Mouse (Mus musculus): ENCODE measurements at regions not wholly inside any gene's neighbourhood (a gene's known extent, or its start where the extent isn't known, plus 50 kb on each side); places are given as distances from the start of the nearest gene placed in this dataset.
A peak's percentile ranks its signal among the peaks of the same experiment; 100 is the strongest.

DNA sequence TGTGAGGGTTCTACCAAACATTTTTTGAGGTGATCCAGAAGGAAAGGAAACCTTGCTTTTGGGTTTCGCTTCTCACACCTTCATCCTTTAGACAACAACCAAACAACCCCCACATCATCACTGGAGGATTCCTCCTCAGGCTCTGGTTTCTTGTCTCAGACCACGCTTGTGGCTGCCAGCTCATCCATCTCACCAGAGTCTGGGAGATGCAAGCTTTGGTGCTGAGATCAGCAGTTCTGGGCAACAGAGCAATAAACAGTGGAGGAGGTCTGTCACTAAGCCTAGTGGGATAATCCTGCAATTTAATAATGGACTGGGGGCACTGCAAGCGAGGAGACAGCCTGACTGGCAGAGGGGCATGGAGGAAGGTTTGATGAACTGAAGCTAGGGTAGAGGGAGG is 146.3 kb upstream of the Camk1g start:
- peaks cover 11% of the 10 kb centered on the region; the same call in 1 of the 2 replicates for H3K4me1 ChIP-seq (replicated peaks)
- no peaks in the 10 kb centered on the region for H3K9me3 ChIP-seq (replicated peaks)
- H3K4me3 ChIP-seq: no peak overlapping the region
- H3K36me3 ChIP-seq: no peaks in the 10 kb centered on the region
- H3K4me2 ChIP-seq: no peak overlapping the region
- ATAC-seq (ENCODE audit: insufficient number of reproducible peaks, low FRiP score): no peak
- 71% methylated on average over 3 of the region's 3 CpGs for WGBS
- H3K9ac ChIP-seq: no peak overlapping the region
- H3K27me3 ChIP-seq (replicated peaks): no peaks in the 10 kb centered on the region
- no peak overlapping the region for H3K27ac ChIP-seq (ENCODE audit: poor library complexity, severe bottlenecking)

DNA sequence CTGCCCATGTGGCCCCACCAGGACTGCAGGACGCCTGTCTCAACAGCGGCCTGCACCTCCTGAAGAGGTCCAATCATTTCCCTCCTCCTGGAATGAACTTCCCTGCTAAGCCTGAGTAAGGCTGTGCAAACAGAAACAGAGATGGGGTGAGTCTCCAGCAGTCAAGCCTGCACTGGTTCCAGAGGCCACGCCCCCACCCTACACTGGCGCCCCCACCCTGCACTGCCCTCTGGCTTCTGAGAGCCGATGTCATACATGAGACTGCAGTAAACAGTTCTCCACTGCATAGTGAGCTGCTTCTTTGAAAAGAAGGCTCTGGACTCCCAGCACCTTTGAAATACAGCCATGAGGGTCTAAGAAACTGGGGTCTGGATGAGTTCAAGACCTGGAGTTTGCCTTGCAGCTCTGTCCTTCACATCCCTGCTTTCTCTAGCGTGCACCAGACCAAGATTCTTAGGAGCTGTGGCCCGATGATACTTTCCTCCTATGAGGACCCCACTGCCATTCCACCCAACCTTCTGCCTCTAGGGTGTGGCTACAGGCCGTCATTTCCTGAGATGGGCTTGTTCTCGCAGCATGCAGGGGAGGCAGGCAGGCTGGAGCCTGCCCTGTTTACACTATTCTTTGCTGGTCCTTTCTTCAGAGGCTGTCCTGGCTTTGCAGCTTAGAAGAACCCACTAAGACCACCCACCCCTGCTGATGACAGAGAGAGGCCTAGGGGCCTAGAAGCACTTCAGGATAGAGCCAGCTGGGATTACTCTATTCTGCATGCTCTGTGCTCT is 144.0 kb upstream of the Camk1g start:
- H3K27ac ChIP-seq (ENCODE audit: poor library complexity, severe bottlenecking): no peak overlapping the region
- no peaks in the 10 kb centered on the region for H3K36me3 ChIP-seq
- no peak overlapping the region for H3K4me2 ChIP-seq
- peak; percentile 45 for ATAC-seq (ENCODE audit: insufficient number of reproducible peaks, low FRiP score)
- H3K9ac ChIP-seq: no peak overlapping the region
- 25% methylated on average over 9 of the region's 9 CpGs for WGBS
- peaks cover 15% of the 10 kb centered on the region; the same call in 1 of the 2 replicates for H3K27me3 ChIP-seq (replicated peaks)
- peaks cover 11% of the 10 kb centered on the region; the same call in 1 of the 2 replicates for H3K4me1 ChIP-seq (replicated peaks)
- no peak overlapping the region for H3K4me3 ChIP-seq
- H3K9me3 ChIP-seq (replicated peaks): no peaks in the 10 kb centered on the region

GRCm38 (mm10) chr1:193510066-193510793 is 140.1 kb upstream of the Camk1g start:
- WGBS: 52% methylated on average over 8 of the region's 8 CpGs
- Histone ChIP-seq H3K36me3 (no peaks in the 10 kb centered on the region), H3K4me2 (no peak overlapping the region)

DNA sequence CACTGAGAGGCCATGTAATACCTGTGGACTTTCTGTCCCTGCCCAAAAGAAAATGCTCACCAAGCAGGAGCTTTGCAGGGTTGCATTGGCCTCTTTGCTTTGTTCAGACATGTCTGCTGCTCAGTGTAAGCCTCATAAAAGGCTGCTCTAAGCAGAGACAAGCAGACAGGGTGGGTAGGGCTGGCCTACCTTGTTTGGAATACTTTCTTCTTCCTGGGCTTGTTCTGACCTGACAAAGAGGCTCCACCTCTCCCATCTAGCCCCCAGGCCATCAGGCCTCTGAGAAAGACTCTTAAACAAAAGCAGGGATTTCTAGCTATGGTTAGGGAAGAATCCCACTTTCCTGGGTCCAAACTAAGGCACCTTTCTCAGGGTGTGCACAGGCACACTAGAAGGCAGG is 138.2 kb upstream of the Camk1g start:
- no peaks in the 10 kb centered on the region for H3K4me1 ChIP-seq (replicated peaks)
- H3K4me3 ChIP-seq: no peak overlapping the region
- ATAC-seq (ENCODE audit: insufficient number of reproducible peaks, low FRiP score): no peak
- no peak overlapping the region for H3K4me2 ChIP-seq
- peaks cover 22% of the 10 kb centered on the region; the same call in 1 of the 2 replicates for H3K27me3 ChIP-seq (replicated peaks)
- H3K9me3 ChIP-seq (replicated peaks): no peaks in the 10 kb centered on the region
- H3K36me3 ChIP-seq: no peaks in the 10 kb centered on the region
- no peak overlapping the region for H3K27ac ChIP-seq (ENCODE audit: poor library complexity, severe bottlenecking)
- no peak overlapping the region for H3K9ac ChIP-seq

More at GRCm38 (mm10) chr1:193510066-193510793, 140.1 kb upstream of the Camk1g start:
- Histone ChIP-seq H3K27me3 (replicated peaks) (peaks cover 22% of the 10 kb centered on the region; the same call in 1 of the 2 replicates), H3K9ac (no peak overlapping the region), H3K27ac (ENCODE audit: poor library complexity, severe bottlenecking) (no peak overlapping the region), H3K9me3 (replicated peaks) (no peaks in the 10 kb centered on the region), H3K4me3 (no peak overlapping the region), H3K4me1 (replicated peaks) (peaks cover 11% of the 10 kb centered on the region; the same call in 1 of the 2 replicates)
- ATAC-seq (ENCODE audit: insufficient number of reproducible peaks, low FRiP score): no peak

DNA sequence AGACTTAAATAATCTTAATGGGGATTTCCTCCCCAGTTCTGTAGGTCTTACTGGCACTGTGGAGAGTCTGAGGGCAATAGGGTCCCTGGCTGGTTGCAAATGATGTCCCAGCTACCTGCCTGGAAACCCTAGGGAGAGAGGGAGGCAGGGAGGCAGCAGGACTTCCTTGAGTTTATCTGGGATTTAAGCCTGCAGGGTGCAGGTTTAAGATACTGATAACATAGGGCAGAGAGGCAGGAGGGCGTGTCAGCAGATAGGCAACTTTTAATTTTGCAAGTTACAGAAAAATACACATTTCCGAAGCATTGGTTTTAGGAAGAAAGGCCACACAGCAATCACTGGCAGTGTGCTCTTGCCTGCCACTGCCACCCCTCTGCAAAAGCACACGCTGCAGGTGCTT is 136.9 kb upstream of the Camk1g start:
- Histone ChIP-seq H3K4me1 (replicated peaks) (no peaks in the 10 kb centered on the region), H3K4me2 (no peak overlapping the region), H3K36me3 (no peaks in the 10 kb centered on the region), H3K9me3 (replicated peaks) (no peaks in the 10 kb centered on the region), H3K9ac (no peak overlapping the region), H3K27me3 (replicated peaks) (peaks cover 22% of the 10 kb centered on the region; the same call in 1 of the 2 replicates), H3K4me3 (no peak overlapping the region), H3K27ac (ENCODE audit: poor library complexity, severe bottlenecking) (no peak overlapping the region)
- ATAC-seq (ENCODE audit: insufficient number of reproducible peaks, low FRiP score): no peak
- WGBS: 55% methylated on average over 3 of the region's 3 CpGs

GRCm38 (mm10) chr1:193505381-193505780 is 135.3 kb upstream of the Camk1g start:
- Histone ChIP-seq H3K9me3 (replicated peaks) (no peaks in the 10 kb centered on the region), H3K36me3 (no peaks in the 10 kb centered on the region), H3K4me2 (no peak overlapping the region), H3K27ac (ENCODE audit: poor library complexity, severe bottlenecking) (no peak overlapping the region), H3K27me3 (replicated peaks) (0 out of 2 replicates have a peak, but pooled peaks cover 16% of the 10 kb centered on the region), H3K4me1 (replicated peaks) (no peaks in the 10 kb centered on the region), H3K9ac (no peak overlapping the region), H3K4me3 (no peak overlapping the region)
- ATAC-seq (ENCODE audit: insufficient number of reproducible peaks, low FRiP score): no peak
- 39% methylated on average over 3 of the region's 3 CpGs for WGBS

DNA sequence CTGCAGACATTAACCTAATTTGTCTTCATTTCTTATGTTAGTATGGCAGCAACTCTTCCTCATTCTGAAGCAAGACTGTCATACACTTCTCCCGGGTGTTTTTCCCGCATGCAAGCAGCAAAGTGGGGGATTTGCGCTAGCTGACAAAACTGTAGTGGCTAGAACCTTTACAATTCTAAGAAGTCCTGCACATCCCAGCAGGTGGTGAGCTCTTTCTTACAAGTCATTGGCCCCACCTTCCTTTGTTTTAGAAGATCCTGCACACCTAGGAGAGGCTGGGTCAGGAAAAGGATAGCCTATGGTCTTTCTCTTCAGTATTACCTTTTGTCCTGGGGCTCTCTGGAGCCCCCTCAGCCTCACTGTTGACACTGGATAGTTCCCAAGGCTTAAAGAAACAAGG is 134.5 kb upstream of the Camk1g start:
- H3K4me3 ChIP-seq: no peak overlapping the region
- H3K27ac ChIP-seq (ENCODE audit: poor library complexity, severe bottlenecking): no peak overlapping the region
- H3K36me3 ChIP-seq: no peaks in the 10 kb centered on the region
- 63% methylated on average over 3 of the region's 3 CpGs for WGBS
- H3K27me3 ChIP-seq (replicated peaks): 0 out of 2 replicates have a peak, but pooled peaks cover 11% of the 10 kb centered on the region
- no peaks in the 10 kb centered on the region for H3K4me1 ChIP-seq (replicated peaks)
- H3K4me2 ChIP-seq: no peak overlapping the region
- H3K9ac ChIP-seq: no peak overlapping the region
- ATAC-seq (ENCODE audit: insufficient number of reproducible peaks, low FRiP score): no peak
- no peaks in the 10 kb centered on the region for H3K9me3 ChIP-seq (replicated peaks)

DNA sequence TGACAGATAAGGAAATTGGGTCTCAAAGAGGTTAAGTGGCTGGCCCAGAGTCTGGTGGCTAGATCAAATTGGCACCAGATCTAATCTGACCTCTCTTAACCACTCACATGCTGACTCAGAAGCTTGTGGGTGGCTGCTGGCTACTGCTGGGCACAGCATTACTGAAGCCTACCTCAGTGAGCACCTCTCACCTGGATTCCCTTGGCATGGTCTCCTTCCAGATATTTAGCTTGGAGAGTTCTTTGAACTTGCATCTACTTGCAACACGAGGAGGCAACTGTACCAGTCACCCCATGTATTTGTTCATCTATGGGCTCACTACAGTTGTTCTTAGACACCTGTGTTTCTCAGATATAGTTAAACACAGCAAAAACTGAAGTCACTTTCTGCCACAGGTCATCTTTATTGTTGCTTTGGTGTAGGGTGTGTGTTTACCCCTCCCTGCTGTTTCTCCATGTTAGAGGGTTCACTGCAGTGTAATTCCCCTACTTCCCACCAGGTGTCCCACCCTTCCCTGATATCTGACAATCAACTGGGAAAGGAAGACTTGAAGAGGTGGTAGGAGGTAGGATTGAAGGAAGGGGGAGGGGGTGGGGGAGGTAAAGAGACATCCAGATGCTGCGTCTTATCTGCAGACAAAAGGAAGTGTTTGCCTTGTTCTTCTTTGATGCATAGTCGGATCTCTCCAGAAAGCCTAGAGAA is 133.7 kb upstream of the Camk1g start:
- H3K27me3 ChIP-seq (replicated peaks): 0 out of 2 replicates have a peak, but pooled peaks cover 11% of the 10 kb centered on the region
- H3K9me3 ChIP-seq (replicated peaks): no peaks in the 10 kb centered on the region
- H3K4me1 ChIP-seq (replicated peaks): no peaks in the 10 kb centered on the region
- no peak overlapping the region for H3K4me3 ChIP-seq
- H3K27ac ChIP-seq (ENCODE audit: poor library complexity, severe bottlenecking): no peak overlapping the region
- H3K36me3 ChIP-seq: no peaks in the 10 kb centered on the region
- 26% methylated on average over 3 of the region's 3 CpGs for WGBS
- H3K4me2 ChIP-seq: no peak overlapping the region
- no peak for ATAC-seq (ENCODE audit: insufficient number of reproducible peaks, low FRiP score)
- no peak overlapping the region for H3K9ac ChIP-seq

DNA sequence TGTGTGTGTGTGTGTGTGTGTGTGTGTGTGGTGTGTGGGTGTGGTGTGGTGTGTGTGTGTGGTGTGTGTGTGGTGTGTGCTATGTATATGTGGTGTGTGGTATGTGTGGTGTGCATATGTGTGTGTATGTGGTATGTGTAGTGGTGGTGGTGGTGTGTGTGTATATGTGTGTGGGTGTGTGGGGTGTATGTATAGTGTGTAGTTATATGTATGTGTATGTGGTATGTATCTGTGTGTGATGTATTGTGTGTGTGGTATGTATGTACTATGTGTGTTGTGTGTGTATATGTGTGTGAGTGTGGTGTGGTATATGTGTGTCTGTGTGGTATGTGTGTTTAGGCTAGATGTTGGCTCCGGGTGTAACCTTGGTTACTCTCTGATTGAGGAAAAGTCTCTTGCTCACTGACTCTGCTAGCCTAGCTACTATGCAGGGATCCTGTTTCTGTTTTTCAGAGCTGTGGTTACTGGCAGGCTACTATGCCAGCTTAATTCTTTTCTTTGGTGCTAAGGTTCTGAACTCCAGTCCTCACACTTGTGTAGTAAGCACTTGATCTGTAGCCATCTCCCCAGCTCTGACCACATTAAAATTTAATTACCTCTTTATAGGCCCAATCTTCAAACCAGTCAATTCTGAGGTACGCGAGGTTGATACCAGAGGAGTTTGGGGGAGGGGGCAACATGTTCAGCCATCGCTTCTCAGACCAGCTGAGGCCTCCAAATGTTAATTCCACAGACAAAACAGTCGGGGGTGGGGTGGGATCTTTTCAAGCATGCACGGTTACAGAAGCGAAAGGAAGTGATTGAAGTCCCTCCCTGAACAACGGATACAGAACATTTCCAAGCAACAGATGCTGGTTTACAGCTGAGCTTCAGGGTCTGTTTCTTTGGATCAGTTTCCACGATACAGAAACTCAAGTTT is 126.4 kb upstream of the Camk1g start:
- H3K4me2 ChIP-seq: no peak overlapping the region
- H3K9me3 ChIP-seq (replicated peaks): no peaks in the 10 kb centered on the region
- no peaks in the 10 kb centered on the region for H3K4me1 ChIP-seq (replicated peaks)
- H3K27ac ChIP-seq (ENCODE audit: poor library complexity, severe bottlenecking): no peak overlapping the region
- WGBS: 60% methylated on average over 9 of the region's 9 CpGs
- 0 out of 2 replicates have a peak, but pooled peaks cover 4% of the 10 kb centered on the region for H3K27me3 ChIP-seq (replicated peaks)
- H3K9ac ChIP-seq: no peak overlapping the region
- no peak overlapping the region for H3K4me3 ChIP-seq
- H3K36me3 ChIP-seq: no peaks in the 10 kb centered on the region
- ATAC-seq (ENCODE audit: insufficient number of reproducible peaks, low FRiP score): no peak

GRCm38 (mm10) chr1:193488039-193488438 is 117.9 kb upstream of the Camk1g start:
- peaks cover 4% of the 10 kb centered on the region for H3K4me1 ChIP-seq (replicated peaks)
- H3K9ac ChIP-seq: no peak overlapping the region
- no peak overlapping the region for H3K4me3 ChIP-seq
- no peak overlapping the region for H3K4me2 ChIP-seq
- 60% methylated on average over 6 of the region's 6 CpGs for WGBS
- ATAC-seq (ENCODE audit: insufficient number of reproducible peaks, low FRiP score): no peak
- no peaks in the 10 kb centered on the region for H3K27me3 ChIP-seq (replicated peaks)
- no peaks in the 10 kb centered on the region for H3K9me3 ChIP-seq (replicated peaks)
- H3K27ac ChIP-seq (ENCODE audit: poor library complexity, severe bottlenecking): no peak overlapping the region
- no peaks in the 10 kb centered on the region for H3K36me3 ChIP-seq
